Mouse (Mus musculus): ENCODE results near the gene Csnk2b.

Gene Csnk2b

DNA sequence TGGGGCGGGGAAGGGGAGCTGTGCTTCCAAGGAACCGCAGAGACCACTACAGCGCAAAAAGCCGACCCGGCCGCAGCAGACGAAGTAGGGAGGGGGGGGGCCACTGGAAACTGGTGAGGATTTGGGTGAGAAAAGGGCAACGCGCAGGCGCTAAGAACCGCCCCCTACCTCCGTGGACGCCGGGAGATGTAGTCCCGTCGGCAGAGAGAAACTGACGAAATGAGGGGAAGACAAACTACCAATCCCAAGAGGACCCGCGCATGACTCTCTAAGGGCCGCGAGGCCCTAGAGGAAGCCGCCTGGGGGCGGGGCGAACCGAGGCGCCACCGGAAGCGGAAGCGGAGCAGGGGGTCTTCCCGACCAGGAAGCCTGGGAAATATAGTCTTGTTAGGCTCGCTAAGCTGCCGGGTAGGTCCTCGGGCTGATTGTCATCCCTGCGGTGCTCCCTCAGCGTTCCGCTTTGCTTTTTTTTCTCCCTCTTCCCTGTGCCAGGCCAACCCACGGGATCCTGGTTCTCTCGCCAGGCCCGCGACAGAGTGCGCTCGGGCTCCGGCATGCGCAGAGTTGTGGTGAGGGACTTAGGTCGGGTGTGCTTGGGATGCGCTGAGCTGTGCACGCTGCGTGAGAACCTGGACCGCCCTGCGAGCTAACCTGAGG, 582 bp downstream of the Csnk2b start, which contains the start of gene Gpank1:
Gene Gpank1 (plus strand): TSS at position 313 of the 657 bp plus-strand sequence.
- peak; percentile 99 for DNase-seq (ENCODE audit: low read depth, low spot score)

DNA sequence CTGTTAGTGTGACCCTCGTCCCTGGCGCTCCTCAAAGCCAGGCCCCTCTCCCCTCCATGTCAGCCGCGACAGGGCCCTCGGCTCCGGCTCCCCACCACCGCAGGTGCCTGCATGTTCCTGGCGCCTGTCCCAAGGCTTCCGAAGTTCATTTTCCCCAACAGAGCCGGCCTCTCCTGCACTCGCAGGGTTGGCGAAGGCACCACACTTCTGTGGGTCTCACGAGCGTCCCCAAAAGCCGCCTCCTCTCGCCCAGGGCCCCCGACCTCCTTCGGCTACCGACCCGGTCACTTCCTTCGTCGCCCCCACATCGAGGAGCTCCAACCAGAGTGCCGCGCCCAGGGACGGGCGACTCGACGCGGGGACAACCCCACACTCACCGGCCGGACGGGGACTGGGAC, 1.1 kb downstream of the Csnk2b start:
- DNase-seq (ENCODE audit: low read depth, low spot score), result no peak

DNA sequence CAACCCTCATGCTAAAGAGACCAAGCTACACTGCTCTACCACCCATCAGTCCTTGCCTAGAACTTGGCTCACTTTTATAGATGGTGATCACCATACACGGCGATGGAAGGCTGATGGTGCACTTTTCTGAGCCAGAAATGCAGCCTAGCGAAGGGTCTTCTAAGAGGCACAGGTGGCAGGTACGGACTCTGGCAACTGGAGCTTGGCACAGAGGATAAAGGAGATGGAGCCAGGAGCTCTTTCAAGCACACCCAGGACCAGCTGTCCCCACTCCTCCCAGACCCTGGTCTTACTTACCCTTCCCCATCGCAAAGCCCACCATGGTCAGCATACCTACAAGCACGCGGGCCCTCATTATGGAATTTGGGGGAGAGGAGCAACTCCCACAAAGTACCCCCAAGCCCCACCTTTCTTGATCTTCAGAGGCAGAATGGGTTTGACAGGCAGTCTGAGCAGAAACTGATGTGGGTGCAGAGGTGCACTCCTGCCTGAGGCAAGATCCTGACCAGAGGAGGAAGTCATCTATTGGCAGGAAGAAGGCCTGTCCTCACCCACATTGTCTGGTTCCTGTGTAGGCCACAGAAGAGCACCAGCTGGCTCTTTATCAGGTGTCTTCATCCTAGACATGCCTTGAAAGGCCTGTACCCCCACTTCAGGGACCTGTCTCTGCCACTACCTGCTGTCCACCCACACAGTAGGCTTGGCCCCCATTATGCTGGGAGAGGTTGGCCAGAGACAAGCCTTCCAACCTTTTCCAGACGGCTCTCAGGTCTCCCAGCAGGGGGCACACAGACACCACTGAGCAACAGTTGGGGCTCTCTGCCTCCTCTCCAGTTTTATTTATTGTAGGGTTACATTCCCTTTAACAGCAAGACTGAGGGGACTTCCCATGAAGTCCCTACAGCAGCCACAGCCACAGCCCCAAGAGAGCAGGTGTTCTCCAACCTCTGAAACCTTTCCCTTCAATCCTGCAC, 6.5 kb downstream of the Csnk2b start, which contains the start of gene Ly6g5b:
Gene Ly6g5b (minus strand): TSS at position 383 of the 974 bp plus-strand sequence.
- DNase-seq (ENCODE audit: low read depth, low spot score), result no peak

DNA sequence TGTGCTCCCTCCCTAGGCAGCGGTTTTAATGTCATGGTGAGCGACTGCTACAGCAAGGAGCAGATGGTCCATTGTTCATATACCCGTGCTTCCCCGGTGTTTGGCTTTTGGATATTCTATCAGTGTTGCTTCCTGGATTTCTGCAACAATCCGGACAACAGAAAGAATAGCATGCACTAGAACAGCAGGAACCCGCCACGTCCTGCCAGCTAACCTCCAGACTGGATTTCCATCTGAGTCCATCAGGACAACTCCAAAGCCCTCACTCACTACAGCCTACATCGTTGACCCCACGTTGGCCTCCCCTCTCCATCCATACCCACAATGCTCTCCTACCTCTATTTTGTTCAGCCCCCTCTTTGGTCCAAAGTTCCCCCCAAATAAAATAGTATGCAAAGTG, 10.1 kb downstream of the Csnk2b start:
- no peak for DNase-seq (ENCODE audit: low read depth, low spot score)

DNA sequence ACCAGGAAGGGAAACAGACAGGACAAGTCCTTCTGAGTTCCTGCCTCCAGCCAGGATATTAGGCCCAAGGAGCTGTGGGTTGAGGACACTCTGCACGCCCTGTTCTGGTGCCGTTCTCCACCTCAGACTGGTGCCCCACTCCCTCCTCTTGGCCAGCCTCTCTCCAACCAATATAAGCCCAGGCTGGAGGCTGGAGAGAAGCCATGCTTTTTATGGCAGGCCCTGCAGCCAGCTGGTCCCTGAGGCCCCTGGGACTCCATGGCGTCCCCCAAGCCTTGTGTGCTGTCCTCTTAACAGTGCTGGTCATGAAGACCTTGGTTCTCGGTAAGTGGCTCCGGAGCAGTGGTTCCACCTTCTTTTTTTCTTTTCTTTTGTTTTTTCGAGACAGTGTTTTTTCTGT, 13.8 kb downstream of the Csnk2b start, which contains the start of gene Ly6g5c:
Gene Ly6g5c (plus strand): TSS at position 183 of the 400 bp plus-strand sequence.
- no peak for DNase-seq (ENCODE audit: low read depth, low spot score)

DNA sequence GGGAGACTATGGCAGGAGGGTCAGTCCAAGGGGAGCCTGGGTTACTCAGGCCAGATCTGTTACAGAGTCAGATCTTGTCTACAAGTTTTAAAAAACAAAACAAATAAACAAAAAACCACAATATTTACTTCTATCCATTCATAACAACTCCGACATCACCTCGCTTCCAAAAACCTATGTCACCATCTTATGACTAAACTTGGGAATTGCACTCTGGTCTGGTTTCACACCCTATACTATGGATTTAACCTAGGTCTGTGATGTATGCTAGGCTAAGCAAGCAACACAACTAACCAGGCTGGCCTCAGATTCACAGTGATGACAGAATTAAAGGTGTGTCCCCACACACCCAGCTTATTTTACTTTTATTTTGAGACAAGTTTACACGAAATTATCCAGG, 15.3 kb downstream of the Csnk2b start:
- no peak for DNase-seq (ENCODE audit: low read depth, low spot score)

DNA sequence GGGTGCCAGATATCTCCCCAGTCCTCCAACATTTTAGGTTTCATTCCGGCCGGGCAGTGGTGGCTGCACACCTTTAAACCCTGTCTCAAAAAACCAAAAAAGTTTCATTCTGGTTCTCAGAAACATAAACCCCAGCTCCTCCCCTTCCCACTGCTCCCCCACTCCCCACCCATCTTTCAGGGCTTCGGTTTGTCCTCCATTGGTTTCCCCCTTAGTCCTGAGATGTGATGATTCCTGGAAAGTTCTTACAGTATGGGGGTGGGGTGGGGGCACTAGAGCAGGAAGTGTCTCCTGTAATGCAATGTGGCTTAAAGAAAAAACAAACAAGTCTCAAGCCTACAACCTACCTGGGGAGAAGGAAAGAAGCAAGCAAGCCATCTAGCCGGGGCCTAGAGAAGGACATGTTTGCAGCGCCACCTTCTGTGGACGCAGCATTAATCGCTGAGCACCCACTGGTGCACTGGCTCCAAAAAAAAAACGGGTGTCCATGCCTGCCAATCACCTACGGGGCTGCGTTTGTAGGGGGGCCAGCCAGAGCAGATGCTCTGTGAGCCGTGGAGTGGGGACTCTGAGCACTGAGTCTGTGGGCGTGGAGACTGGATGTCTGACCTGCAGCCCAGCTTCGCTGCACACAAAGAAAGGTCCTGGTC, 16.0 kb downstream of the Csnk2b start:
- no peak for DNase-seq (ENCODE audit: low read depth, low spot score)

DNA sequence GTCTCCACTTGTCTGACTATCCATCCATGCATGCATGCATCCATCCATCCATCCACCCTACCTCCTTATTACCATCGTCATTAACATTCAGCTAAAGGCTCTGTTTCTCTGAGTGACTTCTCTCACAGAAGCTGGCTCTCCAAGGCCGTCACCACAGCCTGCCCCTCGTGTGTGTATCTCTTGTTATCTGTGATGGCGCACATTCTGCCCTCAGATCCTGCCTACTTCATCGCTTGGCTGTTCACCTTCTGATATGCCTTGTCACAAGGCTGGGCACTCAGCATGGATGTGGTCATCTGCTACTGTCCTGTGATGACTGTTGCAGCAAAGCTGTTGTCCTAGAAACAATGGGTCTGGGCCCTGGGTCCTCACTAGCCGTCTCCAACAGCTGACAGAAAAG, 17.1 kb downstream of the Csnk2b start:
- no peak for DNase-seq (ENCODE audit: low read depth, low spot score)

DNA sequence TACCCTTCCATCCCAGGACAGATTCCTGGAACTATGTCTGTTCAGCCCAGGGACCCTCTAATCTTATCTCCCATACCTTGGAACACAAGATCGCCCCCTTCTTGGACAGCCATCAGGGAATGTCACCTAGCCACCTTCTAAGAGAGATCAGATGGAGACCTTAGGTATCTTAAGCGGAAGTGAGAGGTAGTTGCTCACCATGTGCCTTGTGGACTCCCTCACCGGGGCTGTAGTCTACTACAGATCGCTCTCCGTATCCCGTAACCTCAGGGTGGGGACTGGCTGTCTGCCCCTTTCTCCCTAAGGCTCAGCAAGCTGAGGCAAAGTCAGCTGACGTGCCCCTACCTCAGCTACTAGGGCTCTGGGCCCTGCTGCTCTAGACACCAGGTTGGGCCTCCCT, 17.8 kb downstream of the Csnk2b start:
- DNase-seq (ENCODE audit: low read depth, low spot score), result no peak

DNA sequence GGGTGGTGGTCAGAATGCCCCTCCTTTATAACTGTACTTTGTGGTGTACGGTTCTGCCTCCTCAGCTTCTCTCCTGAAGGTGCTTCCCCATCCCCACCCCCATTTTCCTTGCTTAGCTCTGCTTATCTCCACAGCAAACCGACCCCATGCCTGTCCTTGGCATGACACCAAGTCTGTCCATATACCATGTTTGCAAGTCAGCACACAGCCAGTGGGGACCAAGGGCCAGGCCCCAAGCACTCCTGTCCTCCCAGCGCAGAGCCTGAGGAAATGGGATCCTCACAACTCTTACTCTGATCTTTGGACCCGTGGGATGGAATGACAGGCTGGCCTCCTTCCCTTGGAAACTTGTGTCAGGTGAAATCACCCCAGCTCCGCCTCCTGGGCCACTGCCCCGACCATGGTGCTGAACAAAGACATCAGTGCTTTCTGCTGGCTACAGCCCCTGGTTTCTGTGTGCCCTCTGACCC, 18.6 kb downstream of the Csnk2b start:
- DNase-seq (ENCODE audit: low read depth, low spot score), result no peak

DNA sequence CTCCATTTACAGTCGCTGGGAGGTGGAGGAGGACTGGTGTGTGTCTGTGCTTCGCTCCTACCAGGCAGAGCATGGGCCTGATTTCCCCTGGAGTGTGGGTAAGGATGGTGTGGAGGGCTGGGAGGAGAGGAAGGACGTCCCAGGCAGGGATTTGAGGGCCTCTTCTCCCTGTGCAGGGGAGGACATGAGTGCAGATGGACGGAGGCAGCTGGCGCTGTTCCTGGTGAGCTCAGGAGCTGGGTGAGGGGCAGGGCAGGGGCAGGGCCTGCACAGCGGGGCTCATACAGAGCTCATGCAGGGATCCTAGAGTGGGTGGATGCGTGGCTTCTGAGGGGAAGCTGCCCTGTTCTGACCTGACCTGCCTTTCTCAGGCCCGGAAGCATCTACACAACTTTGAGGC, 19.6 kb downstream of the Csnk2b start:
- DNase-seq (ENCODE audit: low read depth, low spot score), result no peak

DNA sequence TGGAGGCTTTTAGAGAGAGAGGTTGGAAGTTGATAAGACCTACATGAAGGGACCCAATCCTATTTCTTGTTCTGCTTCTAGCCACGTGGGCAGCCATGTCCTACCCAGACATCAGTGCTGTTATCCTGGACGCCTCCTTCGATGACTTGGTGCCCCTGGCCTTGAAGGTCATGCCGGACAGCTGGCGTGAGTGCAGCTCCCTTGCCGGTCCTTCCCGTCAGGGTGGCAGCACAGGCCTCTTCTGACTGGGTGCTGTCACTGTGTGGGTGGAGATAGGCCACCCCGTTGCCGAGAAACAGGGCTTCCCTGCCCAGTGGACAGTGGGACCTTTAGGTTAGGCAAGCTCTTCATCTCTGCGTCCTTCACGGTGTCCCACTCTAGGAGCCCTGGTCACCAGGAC, 20.7 kb downstream of the Csnk2b start:
- no peak for DNase-seq (ENCODE audit: low read depth, low spot score)

DNA sequence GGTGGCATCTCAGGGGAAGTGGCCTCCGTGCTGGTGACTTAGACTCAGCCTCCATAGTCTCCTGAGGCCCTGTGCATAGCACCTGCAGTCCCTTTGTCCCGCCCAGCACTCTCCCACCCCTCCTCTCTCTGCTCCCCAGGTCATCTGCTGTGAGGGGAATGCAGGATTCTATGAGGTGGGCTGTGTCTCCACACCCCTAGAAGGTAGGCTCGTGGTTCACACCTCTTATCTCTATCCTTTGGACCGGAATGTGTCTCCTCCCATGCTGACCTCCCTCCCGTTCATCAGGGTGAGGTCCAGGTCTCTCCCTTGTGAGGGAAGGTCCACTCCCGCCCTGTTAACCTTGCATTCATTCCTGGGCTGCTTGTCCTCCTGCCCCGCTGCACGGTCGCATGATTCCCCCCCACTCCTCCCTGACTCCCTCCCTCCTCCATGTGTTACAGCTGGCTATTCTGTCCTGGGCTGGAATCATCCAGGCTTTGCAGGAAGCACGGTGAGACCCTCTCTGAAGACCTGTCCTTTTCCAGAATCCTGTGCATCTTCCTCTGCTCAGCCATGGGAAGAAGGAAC, 21.6 kb downstream of the Csnk2b start:
- DNase-seq (ENCODE audit: low read depth, low spot score), result no peak

DNA sequence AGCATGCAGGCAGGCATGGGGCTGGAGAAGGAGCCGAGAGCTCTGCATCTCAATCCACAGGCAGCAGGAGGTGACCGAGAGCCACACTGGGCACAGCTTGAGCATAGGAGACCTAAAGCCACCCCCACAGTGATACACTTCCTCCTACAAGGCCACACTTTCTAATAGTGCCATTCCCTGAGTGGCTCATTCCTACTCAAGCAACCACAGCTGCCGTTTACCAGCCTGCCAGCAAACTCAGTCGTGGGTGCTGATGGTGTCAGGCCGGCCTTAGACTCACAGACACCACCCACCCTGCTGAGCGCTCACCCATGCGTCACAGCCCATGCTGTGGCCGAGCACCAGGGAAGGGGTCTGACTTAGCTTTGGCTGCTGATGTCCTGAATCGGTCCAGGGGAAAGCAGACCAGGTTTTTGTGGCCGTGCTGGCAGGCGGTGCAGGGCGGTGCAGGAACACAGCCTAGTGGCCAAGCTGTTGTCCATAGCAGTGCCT, 24.6 kb downstream of the Csnk2b start:
- no peak for DNase-seq (ENCODE audit: low read depth, low spot score)

DNA sequence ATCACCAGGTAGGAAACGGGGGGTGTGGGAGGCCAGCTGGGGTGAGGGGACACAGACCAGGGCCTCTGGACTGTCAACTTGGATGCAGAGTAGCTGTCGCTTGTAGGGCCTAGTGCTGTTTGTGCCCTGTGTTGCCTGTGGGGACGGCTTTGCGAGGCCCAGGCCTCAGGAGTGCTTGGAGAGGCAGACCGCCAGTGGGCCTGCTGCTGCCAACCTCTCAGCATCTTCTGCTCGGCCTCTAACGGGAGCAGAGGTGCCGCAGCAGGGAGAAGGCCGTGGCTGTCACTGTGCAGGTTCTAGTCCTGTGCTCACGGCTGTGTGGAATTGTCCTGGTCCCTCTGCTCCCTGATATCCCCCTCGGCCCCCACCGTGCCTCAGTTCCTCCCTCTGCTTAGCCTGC, 25.3 kb downstream of the Csnk2b start:
- DNase-seq (ENCODE audit: low read depth, low spot score), result no peak

DNA sequence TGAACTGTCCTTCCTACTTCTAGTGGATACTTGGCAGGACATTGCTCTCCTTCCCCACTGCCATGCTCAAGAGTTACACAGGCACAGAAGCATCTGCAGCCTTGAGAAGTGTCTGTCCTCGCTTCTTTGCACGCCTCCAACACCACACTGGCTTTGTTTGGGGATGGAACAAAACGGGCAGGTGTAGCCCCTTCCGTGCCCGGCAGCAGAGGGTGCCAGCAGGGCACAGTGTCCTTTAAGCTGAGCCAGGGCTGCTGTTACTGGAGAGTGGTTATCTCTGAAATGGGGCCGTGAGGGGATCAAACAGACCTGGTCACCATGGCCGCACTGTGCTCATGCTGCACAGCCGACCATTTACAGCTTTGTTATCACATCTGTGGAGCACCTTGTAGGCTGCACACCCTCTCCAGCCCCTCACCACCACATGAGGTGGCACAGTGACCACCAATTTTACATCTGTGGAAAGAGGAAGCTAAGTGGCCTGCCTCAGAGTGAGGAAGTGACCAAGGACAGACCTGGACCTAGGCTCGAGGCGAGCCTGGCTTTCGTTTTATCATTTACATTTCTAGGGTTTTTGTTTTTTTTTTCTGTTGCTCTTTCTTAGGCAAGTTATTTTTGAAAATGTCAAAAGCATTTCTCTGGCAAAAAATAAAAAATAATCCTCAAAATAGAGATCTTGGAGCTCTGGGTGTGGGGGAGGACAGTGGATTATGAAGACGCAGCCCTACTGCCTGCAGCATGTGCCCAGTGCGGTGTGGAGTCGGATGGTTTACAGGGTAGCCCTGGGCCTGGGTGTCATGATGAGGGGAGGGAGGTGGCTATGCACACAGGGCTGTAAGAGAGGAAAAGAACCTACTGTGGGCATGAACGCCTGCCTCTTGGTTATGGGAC, 27.1 kb downstream of the Csnk2b start:
- no peak for DNase-seq (ENCODE audit: low read depth, low spot score)

DNA sequence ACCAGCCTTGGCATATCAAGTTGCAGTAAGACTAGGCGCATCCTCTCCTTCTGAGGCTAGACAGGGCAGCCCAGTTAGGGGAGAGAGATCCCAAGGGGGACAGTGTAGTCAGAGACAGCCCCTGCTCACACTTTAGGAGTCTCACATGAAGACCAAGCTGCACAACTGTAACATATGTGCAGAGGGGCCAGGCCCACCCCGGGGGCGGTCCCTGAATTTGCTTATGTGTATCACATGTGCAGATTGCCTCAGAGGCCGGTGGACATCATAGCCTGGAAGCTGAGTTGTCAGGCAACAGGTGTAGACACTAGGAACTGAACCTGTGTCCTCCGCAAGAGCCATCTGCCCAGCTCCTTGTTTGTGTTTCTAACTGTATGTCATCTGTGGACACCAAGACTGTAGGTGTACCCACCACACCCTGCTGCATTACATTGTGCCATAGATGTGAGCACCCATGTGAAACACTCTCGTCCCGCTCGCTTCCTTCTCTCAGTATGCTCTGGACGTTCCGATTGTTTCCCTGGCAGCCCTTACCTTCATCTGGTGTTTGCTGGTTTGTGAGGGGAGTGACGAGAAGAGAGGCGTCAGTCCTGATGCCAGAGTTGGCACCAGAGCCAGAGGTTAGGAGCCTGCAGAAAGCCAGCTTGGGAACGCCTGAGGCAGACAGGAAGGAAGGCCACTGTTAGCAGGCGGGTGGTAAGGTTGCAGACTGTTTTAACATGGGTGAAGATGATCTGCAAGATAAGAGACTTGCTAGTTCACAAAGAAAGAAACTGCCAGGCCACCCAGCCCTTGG, 29.3 kb downstream of the Csnk2b start:
- no peak for DNase-seq (ENCODE audit: low read depth, low spot score)

DNA sequence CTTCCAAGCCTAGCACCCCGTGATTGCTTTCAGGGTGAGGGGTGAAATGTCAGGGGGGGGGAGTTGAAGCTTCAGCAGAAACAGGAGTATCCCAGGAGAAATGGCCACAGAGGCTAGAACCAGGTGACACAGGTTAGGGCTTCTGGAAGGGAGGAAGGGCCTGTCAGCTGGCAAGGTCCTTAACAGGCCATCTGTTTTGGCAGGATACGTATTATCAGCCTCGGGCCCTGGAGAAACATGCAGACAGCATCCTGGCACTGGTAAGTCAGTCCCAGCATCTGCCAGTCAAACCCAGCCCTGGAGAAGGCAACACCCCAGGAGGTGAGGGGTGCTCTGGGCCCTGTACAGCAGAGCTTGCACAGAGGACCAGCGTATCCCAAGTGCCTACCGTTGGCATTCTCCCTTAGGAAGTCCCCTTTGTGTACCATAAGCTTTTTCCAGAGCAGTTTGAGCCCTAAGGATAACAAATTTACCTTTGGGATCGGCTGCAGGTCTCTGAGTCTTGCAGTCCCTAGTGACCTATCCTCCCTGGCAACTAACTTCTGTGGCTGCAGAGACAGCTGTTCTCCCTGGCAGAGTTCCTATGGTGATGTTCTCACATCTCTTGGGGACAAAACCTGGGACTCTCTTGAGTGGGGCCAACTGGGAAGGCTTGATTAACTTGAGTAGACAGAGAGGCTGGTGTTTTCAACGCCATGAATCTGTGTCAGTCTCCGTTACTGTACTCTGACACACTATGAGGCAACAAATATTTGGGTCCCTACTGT, 31.5 kb downstream of the Csnk2b start:
- no peak for DNase-seq (ENCODE audit: low read depth, low spot score)
